In the genomic region with DNA sequence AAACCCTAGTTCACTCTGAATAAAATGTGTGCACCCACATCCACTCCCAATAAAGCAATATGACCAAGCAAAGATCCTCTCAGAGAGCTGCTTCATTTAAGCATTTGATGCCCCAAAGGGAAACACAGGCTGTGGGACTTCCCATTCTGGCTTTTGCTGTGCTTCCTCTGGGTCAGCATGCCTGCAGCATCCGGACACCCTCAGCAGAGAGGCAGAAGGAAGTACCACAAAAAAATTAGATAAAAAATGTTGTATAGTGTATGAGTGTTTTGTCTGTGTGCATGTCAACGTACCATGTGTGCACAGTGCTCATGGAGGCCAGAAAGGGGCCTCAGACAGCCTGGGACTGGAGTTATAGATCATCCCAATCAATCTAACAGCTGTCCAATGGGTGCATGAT, we compare ENCODE assay signal across 24 mouse cellular contexts. TPM values are rescaled to one million over a fixed set of nuclear protein-coding genes. Genes with fewer than 3 reads are reported as not detected.
DNase-seq lines count a peak whose midpoint lies in the region; ATAC-seq and TF ChIP-seq lines count a peak whose summit lies in the region.
"Had no signal": no experiment of that assay in that cellular context is flagged by ENCODE, and none has a peak within 500 bp of the region (broad histone marks: within the 10 kb centered on the region; RNA-seq: fewer than 3 reads in every experiment).

No protein-coding gene starts in this region.

- ATAC-seq in hematopoietic stem cell, adult 5-6 weeks (replicated peaks in 1 of 2; ENCODE audit: insufficient read depth in 1 of 2, low FRiP score in 2 of 2, low TSS enrichment in 1 of 2, low read depth in 1 of 2, poor library complexity in 2 of 2, severe bottlenecking in 2 of 2): peak; percentile 40 to 49; a peak in 2 of 4 replicates
- ATAC-seq in monocyte, adult 5-6 weeks (replicated peaks; ENCODE audit: insufficient number of reproducible peaks, low FRiP score, low TSS enrichment, poor library complexity, severe bottlenecking): 0 out of 2 replicates have a peak, but pooled peaks have one; percentile 3
- no peak for ATAC-seq in intestine, embryonic 15.5 days
- ATAC-seq: CD4-positive, CD25-positive, alpha-beta regulatory T cell, adult 4 months; forebrain, embryonic 15.5 days; hindbrain, postnatal 0 days had no signal

- 71% methylated on average over 2 of the region's 2 CpGs for WGBS in intestine, embryonic 15.5 days

- in situ Hi-C loops in ES-E14 (cut with MboI; ENCODE audit: low sequenced_read_pairs in 2 of 2, unreplicated experiment in 2 of 2): no loop called here

- peak; percentile 86 for DNase-seq in heart, adult 11 months
- DNase-seq in heart, postnatal 10 days: no peak
- DNase-seq in ES-E14 (ENCODE audit: low read depth, low spot score): no peak
- DNase-seq in neural tube, embryonic 10.5 days (ENCODE audit: extremely low spot score, low spot score): no peak
- DNase-seq: adrenal gland, postnatal 14 days; B cell, adult 2 months; cerebellum, adult 18-20 months; cerebellum, adult 9-11 months; cerebellum, postnatal 36 days; gastrocnemius, postnatal 10 days; heart, postnatal 36 days had no signal

- no peak overlapping the region for H3K4me3 ChIP-seq in ES-E14 (ENCODE audit: insufficient read depth in 1 of 2, low read depth in 1 of 2, low read length in 2 of 2, poor library complexity in 1 of 2, severe bottlenecking in 1 of 2)
- H3K4me3 ChIP-seq in intestine, embryonic 15.5 days (replicated peaks): no peak overlapping the region
- H3K4me3 ChIP-seq: embryonic facial prominence, embryonic 10.5 days; forebrain, embryonic 10.5 days; forebrain, embryonic 15.5 days; heart, embryonic 12.5 days; hindbrain, embryonic 13.5 days had no signal

- intact Hi-C loops in heart, postnatal 10 days (cut with DNase I): no loop called here

- no peaks in the 10 kb centered on the region for H3K9me3 ChIP-seq in ES-E14 (ENCODE audit: control insufficient read depth, insufficient read depth, low read depth, low read length)
- no peaks in the 10 kb centered on the region for H3K9me3 ChIP-seq in intestine, embryonic 15.5 days
- H3K9me3 ChIP-seq: forebrain, embryonic 15.5 days had no signal

- peak overlapping the region; percentile 10; the same call in 1 of the 2 replicates for H3K27ac ChIP-seq in ES-E14 (ENCODE audit: insufficient read depth, low read depth, low read length, poor library complexity, severe bottlenecking)
- no peak overlapping the region for H3K27ac ChIP-seq in intestine, embryonic 15.5 days
- H3K27ac ChIP-seq: embryonic facial prominence, embryonic 10.5 days; forebrain, embryonic 10.5 days; forebrain, embryonic 15.5 days; hindbrain, embryonic 13.5 days; hindbrain, postnatal 0 days had no signal

- no peaks in the 10 kb centered on the region for H3K27me3 ChIP-seq in intestine, embryonic 15.5 days (replicated peaks)
- H3K27me3 ChIP-seq: forebrain, embryonic 15.5 days; heart, embryonic 12.5 days; hindbrain, embryonic 13.5 days had no signal

- H3K36me3 ChIP-seq in ES-E14 (ENCODE audit: control insufficient read depth, insufficient read depth, low read length, poor library complexity, severe bottlenecking): no peaks in the 10 kb centered on the region
- H3K36me3 ChIP-seq in intestine, embryonic 15.5 days: no peaks in the 10 kb centered on the region
- H3K36me3 ChIP-seq: embryonic facial prominence, embryonic 10.5 days; forebrain, embryonic 10.5 days; forebrain, embryonic 15.5 days; heart, embryonic 12.5 days; hindbrain, embryonic 13.5 days had no signal

- H3K4me2 ChIP-seq in intestine, embryonic 15.5 days (replicated peaks): no peak overlapping the region
- H3K4me2 ChIP-seq: forebrain, embryonic 15.5 days; heart, embryonic 12.5 days; hindbrain, embryonic 13.5 days had no signal

- H3K9ac ChIP-seq in ES-E14 (ENCODE audit: insufficient read depth, low read depth, low read length, poor library complexity, severe bottlenecking): no peak overlapping the region
- no peak overlapping the region for H3K9ac ChIP-seq in intestine, embryonic 15.5 days
- H3K9ac ChIP-seq: forebrain, embryonic 15.5 days; heart, embryonic 12.5 days; hindbrain, embryonic 13.5 days had no signal

- H3K4me1 ChIP-seq in ES-E14 (ENCODE audit: control insufficient read depth in 2 of 2, insufficient read depth in 2 of 2, low read length in 2 of 2, poor library complexity in 1 of 2): no peaks in the 10 kb centered on the region
- no peaks in the 10 kb centered on the region for H3K4me1 ChIP-seq in intestine, embryonic 15.5 days (replicated peaks)
- H3K4me1 ChIP-seq: embryonic facial prominence, embryonic 10.5 days; forebrain, embryonic 15.5 days; heart, embryonic 12.5 days; hindbrain, embryonic 13.5 days had no signal

TF ChIP-seq in ES-E14, 5 proteins besides CTCF, POLR2A, EP300 and RAD21:
- TF ChIP-seq ZC3H11A (IDR thresholded peaks at IDR 0.05; ENCODE audit: borderline replicate concordance, low read depth, low read length) (no peak), MAFK (IDR thresholded peaks at IDR 0.05; ENCODE audit: insufficient read depth, low read depth, low read length) (no peak), CHD2 (IDR thresholded peaks at IDR 0.05; ENCODE audit: low read depth, low read length) (no peak), HCFC1 (IDR thresholded peaks at IDR 0.05; ENCODE audit: borderline replicate concordance, insufficient read depth, low read length) (no peak), ZNF384 (IDR thresholded peaks at IDR 0.05; ENCODE audit: low read depth, low read length) (no peak)
TF ChIP-seq in ES-E14: peak in this region for 0.

RNA-seq across cellular contexts. Expression of a gene that starts 2.2 kb away (rescaled TPM):
- total RNA-seq in heart, postnatal 10 days (2021): under 1 TPM; 0.14 to 0.97 TPM
- total RNA-seq in ES-E14 (2012; rRNA removed): 0.22 TPM in 1 of 2 replicates, not detected in the other
- total RNA-seq in hematopoietic stem cell, adult 5-6 weeks (2017): 0.56 TPM in 1 of 2 replicates, not detected in the other
- 540 to 868 TPM (median 810 TPM) in 3 replicates for total RNA-seq in monocyte, adult 5-6 weeks (2017)
- 2.4 and 3.3 TPM in 2 replicates for polyA plus RNA-seq in intestine, embryonic 15.5 days (2015; fragmentation: Nextera tagmentation; extraction: Ambion mirVana)
- total RNA-seq: hindbrain, postnatal 0 days had no signal
- polyA plus RNA-seq: forebrain, embryonic 10.5 days; forebrain, embryonic 15.5 days; hindbrain, embryonic 13.5 days had no signal

RNA-seq across cellular contexts. Expression of a gene that starts 14.3 kb away (rescaled TPM):
- total RNA-seq in heart, postnatal 10 days (2021): not detected
- total RNA-seq in ES-E14 (2012; rRNA removed): not detected in 2 replicates
- total RNA-seq in hematopoietic stem cell, adult 5-6 weeks (2017): 7.2 and 34.1 TPM in 2 replicates
- 69.2 to 181 TPM (median 173 TPM) in 3 replicates for total RNA-seq in monocyte, adult 5-6 weeks (2017)
- 0.19 and 0.23 TPM in 2 replicates for polyA plus RNA-seq in intestine, embryonic 15.5 days (2015; fragmentation: Nextera tagmentation; extraction: Ambion mirVana)
- total RNA-seq: heart, adult 8-10 months; heart, postnatal 36 days; hindbrain, postnatal 0 days; MEL had no signal
- polyA plus RNA-seq: CD4-positive, CD25-positive, alpha-beta regulatory T cell, adult 4 months; embryonic facial prominence, embryonic 10.5 days; forebrain, embryonic 10.5 days; forebrain, embryonic 15.5 days; heart, embryonic 12.5 days; heart, embryonic 16.5 days; hindbrain, embryonic 13.5 days; hindbrain, postnatal 0 days had no signal

RNA-seq across cellular contexts. Expression of a gene that starts 29.3 kb away (rescaled TPM):
- total RNA-seq in heart, postnatal 10 days (2021): under 1 TPM; 0.12 to 0.15 TPM
- total RNA-seq in ES-E14 (2012; rRNA removed): not detected in 2 replicates
- total RNA-seq in hematopoietic stem cell, adult 5-6 weeks (2017): 7.4 and 13.9 TPM in 2 replicates
- 75.7 to 167 TPM (median 150 TPM) in 3 replicates for total RNA-seq in monocyte, adult 5-6 weeks (2017)
- polyA plus RNA-seq in intestine, embryonic 15.5 days (2015; fragmentation: Nextera tagmentation; extraction: Ambion mirVana): 0.24 and 0.37 TPM in 2 replicates
- total RNA-seq: heart, postnatal 36 days; hindbrain, postnatal 0 days; MEL had no signal
- polyA plus RNA-seq: CD4-positive, CD25-positive, alpha-beta regulatory T cell, adult 4 months; embryonic facial prominence, embryonic 10.5 days; forebrain, embryonic 10.5 days; forebrain, embryonic 15.5 days; hindbrain, embryonic 13.5 days had no signal

RNA-seq across cellular contexts. Expression of a gene that starts 37.4 kb away (rescaled TPM):
- under 1 TPM; 0.42 to 0.69 TPM for total RNA-seq in heart, postnatal 10 days (2021)
- 2.3 and 5.1 TPM in 2 replicates for total RNA-seq in ES-E14 (2012; rRNA removed)
- total RNA-seq in hematopoietic stem cell, adult 5-6 weeks (2017): 102 TPM in 2 replicates
- 21.6 to 25.3 TPM (median 23.0 TPM) in 3 replicates for total RNA-seq in monocyte, adult 5-6 weeks (2017)
- polyA plus RNA-seq in intestine, embryonic 15.5 days (2015; fragmentation: Nextera tagmentation; extraction: Ambion mirVana): 0.24 and 0.37 TPM in 2 replicates

RNA-seq across cellular contexts. Expression of a gene that starts 54.1 kb away (rescaled TPM):
- under 1 TPM in 1 of 2 experiments, not detected in 1; 0.15 TPM for total RNA-seq in heart, postnatal 10 days (2021)
- total RNA-seq in ES-E14 (2012; rRNA removed): 0.13 and 0.26 TPM in 2 replicates
- total RNA-seq in hematopoietic stem cell, adult 5-6 weeks (2017): 4.2 and 4.9 TPM in 2 replicates
- total RNA-seq in monocyte, adult 5-6 weeks (2017): 19.1 to 30.4 TPM (median 20.9 TPM) in 3 replicates
- polyA plus RNA-seq in intestine, embryonic 15.5 days (2015; fragmentation: Nextera tagmentation; extraction: Ambion mirVana): 0.28 and 0.45 TPM in 2 replicates
- polyA plus RNA-seq: embryonic facial prominence, embryonic 10.5 days; hindbrain, postnatal 0 days had no signal

Comparison
In these comparisons a context has a peak if more than half of its experiments do, and no peak if none do; other contexts are left out.
1. RNA of a gene that starts 2.2 kb away (total RNA-seq): 540 to 868 TPM in monocyte, adult 5-6 weeks; 0.14 to 0.97 TPM in heart, postnatal 10 days, 0.22 TPM in ES-E14 and 0.56 TPM in hematopoietic stem cell, adult 5-6 weeks; every median in the first group is over 100 times any median in the second.